Mouse (Mus musculus) cerebellum, postnatal 36 days (tissue): ENCODE results near the gene Ldb2.

Experiments
- DNase-seq, 2 experiments: peaks; one replicate each; pipeline ENCODE4 v3.0.0; 2021 to 2022; ENCODE audit warnings: mixed read lengths in 2 of 2

Gene Ldb2

DNA sequence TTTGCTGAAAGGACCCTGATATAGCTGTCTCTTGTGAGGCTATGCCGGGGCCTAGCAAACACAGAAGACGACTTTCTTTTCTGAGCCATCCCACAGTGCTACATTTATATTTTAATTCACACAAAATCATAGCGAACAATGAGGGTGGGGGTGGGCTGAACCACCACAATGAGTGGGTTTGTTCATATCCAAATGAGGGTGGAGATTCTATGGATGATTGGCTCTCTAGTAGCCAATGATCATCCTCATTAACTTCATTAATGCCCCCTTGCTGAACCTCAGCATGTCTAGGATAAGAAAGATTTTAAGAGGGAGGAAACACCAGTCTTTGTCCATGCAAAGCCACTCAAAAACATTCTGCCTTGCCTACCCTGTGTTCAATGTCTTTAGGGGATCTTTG is 156.4 kb downstream of the Ldb2 start:
- no peak for DNase-seq

DNA sequence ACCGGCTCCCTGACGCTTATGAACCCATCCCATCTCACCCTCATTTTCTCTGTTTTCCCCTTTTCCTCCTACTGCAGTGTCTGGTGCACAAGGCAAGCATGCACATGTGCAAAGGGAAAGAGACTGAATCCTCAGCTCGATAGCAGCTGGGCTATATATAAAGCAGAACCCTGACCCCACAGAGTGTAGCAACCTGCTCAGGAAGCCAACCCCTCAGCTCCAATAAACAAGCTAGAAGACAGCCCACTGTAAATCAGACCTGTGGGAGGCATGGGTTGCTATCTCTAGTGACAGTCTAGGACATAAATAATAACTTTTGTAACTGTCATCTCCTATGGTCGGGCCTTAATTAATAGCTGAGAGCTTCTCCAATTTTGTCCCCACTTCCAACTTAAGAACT is 158.4 kb downstream of the Ldb2 start:
- no peak for DNase-seq

DNA sequence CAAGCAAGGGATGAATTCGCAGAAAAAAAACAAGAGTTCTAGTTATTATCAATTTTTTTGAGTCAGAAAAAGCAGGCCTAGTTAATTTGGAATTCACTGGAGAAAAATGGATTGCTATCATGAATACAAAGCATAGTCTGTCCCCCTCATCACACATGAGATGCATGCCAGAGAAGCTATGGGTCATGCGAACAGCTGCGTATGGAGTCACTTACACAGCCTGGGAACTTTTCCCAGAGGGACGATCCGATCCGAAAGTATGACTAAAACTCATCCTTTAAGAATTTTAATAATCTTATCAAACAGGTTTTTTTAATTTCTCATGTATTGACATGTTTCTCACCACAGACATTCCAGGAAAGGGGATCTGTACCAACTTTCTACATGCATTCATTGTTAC is 163.9 kb downstream of the Ldb2 start:
- no peak for DNase-seq

DNA sequence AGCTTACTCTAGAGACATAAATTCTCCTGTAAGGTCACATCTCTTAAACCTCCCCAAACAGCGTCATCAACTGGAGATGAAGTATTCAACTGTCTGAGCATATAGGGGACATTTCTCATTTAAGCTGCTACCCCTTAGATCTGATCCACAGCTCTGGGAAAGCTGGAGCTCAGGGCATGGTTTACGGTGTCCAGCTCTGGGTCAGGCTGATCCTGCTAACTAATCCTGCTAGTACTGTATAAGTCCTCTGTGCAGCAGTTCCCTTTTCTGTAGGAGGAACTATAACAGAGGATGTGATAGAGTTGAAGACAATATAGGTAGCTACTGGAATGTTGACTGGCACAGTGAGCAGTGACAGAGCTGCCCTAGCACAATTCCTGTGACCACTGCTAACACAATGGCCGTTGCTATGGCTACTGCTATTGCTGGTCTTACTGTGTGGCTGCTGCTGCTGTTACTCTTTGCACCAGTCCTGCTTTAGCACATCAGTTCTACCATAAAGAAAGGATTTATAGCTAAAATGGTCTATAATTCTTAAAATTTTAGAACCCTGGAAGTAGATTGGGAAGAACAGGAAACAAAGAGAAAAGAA is 170.3 kb downstream of the Ldb2 start:
- DNase-seq: no peak

GRCm38 (mm10) chr5:44627487-44627886 is 172.0 kb downstream of the Ldb2 start:
- no peak for DNase-seq

- no peak for DNase-seq
Observed at GRCm38 (mm10) chr5:44626885-44627284, 172.6 kb downstream of the Ldb2 start.

DNA sequence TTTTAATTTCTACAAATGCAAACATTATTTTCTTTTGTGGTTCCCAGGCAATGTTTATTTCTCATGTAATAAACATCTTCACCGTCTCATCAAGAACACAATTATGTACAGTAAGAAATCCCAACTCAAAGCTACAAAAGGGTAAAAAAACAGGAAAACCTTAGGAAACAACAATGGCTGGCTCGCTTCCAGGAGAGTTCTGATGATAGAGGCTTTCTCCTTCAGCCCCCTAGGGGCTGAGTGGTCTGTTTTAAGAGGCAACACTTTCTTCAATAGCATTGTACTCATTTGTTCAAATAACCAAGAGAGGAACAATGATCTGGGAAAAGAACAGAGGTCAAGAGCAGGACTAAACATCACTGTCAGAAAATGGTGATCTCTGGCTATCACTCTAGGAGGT is 173.4 kb downstream of the Ldb2 start:
- no peak for DNase-seq

GRCm38 (mm10) chr5:44615677-44616076 is 183.8 kb downstream of the Ldb2 start:
- no peak for DNase-seq

GRCm38 (mm10) chr5:44608901-44609300 is 190.6 kb downstream of the Ldb2 start:
- peak in 1 of 2 experiments; percentile 5 for DNase-seq

GRCm38 (mm10) chr5:44601340-44601739 is 198.1 kb downstream of the Ldb2 start:
- no peak for DNase-seq

DNA sequence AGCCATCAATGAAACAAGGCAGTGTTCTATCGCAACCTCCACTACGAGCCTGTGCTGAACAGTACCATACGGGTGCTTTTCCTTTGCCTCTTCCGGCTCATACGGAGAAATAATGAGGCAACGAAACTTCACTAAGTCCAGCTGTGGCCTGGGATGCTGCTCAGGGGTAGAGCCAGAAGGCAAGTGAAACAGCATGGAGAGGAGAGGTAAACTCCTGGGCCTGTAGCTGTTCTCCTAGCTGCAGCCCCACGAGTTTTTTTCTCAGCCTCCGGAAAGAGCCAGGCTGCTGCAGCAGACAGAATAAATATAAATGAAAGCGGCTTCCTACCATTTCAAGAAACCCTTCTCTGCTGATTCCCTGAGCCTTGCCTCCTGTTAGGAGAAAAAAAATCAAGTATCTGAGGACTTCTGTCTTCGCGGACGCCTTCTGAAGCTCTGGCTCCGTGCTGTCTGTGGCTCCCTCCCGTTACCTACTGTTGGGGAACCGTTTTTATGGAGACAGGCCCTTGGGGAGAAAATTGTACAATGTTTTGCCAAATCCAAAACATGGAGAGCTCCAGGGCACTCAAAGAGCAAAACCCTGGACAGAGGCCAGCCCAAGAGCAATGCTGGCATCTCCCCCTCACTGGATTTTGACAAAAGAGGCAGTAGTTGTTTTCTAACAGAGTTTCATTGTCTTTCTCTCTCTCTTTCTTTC is 205.8 kb downstream of the Ldb2 start:
- DNase-seq: no peak

DNA sequence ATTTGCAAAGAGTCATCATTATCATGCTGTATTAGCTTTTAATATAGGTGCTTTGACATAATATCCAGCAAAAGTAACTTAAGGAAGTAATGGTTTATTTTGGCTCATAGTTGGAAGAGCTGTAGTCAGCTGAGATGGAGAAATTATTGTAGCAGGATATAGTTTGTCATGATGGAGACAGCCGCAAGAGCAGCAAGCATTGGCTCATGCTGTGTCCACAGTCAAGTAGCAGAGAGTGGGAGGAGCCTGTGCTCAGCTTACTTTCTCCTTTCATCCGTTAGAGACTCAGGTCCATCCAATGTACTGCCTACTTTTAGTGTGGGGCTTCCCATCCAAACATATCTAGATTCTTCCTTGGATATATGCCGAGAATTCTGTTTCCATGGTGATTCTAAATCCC is 208.7 kb downstream of the Ldb2 start:
- no peak for DNase-seq

- DNase-seq: no peak
Observed at GRCm38 (mm10) chr5:44589318-44589717, 210.2 kb downstream of the Ldb2 start.

DNA sequence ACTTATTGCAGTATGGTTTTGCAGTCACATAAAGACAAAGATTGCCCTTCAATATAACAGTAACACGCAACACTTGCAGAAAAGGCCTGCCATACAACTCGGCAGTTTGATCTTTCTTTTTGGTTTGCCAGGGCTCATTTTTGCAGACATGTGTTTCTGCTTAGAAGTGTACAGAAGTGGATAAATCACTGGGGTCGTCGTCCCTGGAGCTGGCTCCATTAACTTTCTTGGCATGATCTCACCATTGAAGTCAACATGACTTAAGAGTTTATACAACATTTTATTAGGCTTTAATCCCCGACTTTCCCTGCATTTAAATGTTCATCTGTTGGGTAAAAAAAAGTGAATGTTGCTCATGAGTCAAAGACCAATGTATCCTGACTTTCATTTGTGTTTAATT is 212.9 kb downstream of the Ldb2 start:
- DNase-seq: no peak

DNA sequence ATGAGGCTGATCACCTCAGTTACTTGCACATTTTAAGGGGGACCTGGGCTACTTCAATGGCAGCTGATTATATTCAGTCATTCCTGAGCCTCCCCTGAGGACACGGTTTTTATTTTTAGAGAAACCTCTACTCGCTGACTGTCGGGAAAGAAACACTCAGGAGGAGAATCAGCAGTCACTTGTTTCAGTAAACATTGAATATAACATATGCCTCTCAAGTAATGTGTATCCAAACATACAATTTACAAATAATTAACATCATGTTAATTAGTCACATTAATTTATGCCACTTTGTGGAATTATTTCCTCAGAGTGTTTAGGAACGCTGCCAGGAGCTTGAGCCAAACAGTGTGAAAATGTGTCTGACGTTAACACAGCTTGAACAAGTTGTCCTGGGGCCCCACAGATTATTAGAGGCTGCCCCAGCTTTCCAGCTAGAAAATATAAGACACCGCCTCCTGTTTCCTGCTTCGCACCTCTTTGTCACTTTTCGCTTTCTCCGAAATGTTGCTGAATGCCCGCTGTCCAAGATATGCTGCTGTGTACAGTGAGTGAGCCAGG is 219.5 kb downstream of the Ldb2 start:
- DNase-seq: no peak

DNA sequence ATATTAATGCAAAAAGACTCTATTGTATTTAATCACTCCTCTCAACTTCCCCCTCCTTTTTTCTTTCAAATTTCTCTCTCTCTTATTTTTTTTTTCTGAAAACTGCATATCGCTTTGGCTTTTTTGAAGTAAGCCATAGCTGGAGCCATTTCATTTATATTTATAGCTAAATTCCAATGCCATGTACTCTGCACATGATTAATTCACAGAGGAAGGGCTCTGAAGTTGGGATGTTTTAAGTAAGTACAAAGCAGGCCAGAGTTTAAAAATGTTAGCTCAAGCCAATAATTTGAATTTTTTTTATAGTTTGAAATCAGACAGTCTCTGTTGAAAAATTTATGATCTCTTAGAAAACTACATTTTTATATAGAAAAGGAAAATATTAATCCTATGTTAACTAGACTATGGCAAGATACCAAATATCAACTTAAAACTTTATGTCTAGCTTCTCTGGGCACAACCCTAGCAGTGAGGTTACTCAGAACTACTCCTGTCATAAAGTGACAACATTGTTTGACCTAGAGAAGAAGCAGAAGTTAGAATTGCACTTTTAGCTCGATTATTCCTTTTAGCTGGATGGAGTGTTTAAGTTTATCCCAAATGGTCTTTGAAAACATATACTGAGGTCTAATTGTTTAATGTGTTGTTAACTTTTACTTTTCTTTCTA is 222.7 kb downstream of the Ldb2 start:
- DNase-seq: no peak

GRCm38 (mm10) chr5:44574681-44575080 is 224.8 kb downstream of the Ldb2 start:
- DNase-seq: no peak

- no peak for DNase-seq
Observed at GRCm38 (mm10) chr5:44553765-44554352, 245.6 kb downstream of the Ldb2 start.

DNA sequence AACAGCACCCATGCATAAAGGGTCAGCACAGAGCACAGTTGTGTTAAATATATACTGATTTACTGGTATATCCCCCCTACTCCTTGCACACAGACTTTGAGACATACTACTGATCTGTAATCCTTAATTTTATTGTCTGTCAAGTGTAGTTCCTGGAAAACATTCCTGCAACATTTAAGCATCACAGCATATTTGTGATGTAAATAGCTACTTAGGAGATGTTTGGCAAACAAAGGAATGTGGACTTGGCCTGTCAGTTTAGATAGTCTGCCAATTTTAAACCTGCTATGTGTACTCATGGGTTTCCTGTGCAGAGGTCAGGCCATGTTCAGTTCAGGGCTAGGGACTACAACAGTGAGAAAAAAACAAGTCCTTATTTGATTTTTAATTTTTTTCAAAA is 246.3 kb downstream of the Ldb2 start:
- DNase-seq: no peak

GRCm38 (mm10) chr5:44552121-44552520 is 247.4 kb downstream of the Ldb2 start:
- DNase-seq: no peak

DNA sequence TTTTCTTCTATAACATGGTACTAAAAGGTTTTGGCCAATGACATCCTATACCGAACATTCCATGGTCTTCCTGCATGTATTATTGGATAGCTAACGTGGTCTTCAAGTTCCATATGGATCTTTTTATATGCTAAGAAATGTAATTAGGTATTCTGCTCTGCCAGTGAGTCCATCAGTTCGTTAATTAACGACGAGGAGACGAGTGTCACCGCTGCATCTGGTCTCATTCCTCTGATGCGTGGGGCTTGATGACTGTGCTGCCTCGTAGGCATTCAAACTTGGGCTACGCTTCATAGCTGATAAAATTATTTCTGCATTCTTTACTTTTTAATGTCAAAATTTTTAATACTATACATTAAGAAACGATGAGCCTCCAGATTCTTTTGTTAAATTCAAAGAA is 251.0 kb downstream of the Ldb2 start:
- no peak for DNase-seq

DNA sequence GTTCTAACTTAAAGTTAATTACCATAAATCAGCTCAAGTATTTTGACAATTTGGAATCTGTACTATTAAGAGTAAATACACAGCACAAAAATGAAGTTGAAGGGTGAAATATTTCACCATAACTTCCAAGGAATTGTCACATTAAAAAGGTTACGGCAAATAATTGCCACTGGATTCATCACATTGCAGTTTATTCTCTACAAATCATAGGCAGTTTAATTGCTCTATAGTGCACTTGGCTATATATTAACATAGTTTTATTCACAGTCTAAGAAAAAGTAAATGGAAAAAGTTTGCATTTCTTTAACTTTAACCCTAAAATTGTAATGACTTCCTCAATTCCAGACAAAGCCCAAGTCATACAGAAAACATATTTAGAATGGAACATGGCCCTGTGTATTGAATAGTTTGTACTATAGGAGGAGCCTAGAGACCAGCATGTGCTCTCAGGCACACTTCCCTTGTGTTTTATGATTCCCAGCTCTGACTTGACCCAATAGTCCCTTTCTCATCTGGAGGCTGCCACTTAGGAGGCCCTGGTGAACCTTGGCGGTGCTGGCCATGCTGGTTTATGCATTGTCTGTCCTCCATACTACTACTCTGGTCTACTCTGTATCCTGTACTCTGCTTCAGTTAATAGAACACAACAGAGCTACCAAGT is 255.9 kb downstream of the Ldb2 start:
- no peak for DNase-seq

DNA sequence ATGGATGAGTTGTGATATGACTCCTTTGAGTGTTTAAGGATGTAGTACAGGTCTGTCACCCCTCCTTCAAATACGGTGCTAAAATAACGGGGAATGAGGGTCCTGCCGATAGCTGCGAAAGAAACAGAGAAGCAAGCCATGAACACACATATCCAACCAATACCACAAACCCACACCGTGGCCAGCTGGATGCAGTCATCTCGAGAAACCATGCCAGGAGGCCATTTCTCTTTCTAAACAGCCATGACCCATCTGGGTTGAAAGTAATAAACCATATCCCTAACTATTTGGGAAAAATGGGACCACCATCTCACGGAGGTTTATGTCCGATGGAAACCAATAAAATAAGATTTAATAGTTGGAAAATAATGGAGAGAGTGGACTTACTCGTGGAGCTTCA is 257.7 kb downstream of the Ldb2 start:
- DNase-seq: no peak
